Mouse (Mus musculus) mesoderm, embryonic 11.5 days (tissue): Measurements from ENCODE around the gene Gm3012.
"Not testable (repeated sequence)": the region's sequence is repeated elsewhere in the genome, so short reads cannot be mapped to it uniquely, and the experiment has no call there.

ENCODE experiments used
- DNase-seq: peaks from one replicate; pipeline ENCODE4 v3.0.0-alpha.2; 2012; ENCODE audit warnings: low read depth, low spot score

The Gm3012 gene

GRCm38 (mm10) chr14:3634212-3634611, at the start of gene Gm3012:
Gene Gm3012, plus strand, starts transcription at chr14:3634512.
- not testable (repeated sequence) for DNase-seq

- not testable (repeated sequence) for DNase-seq
Observed at GRCm38 (mm10) chr14:3651730-3652129, 17.4 kb downstream of the Gm3012 start, which contains the start of gene Gm3020. Gene Gm3020, plus strand, starts transcription at chr14:3652030.

GRCm38 (mm10) chr14:3688483-3688882, 54.2 kb downstream of the Gm3012 start, which contains the start of gene Gm3043:
Gene Gm3043, plus strand, starts transcription at chr14:3688783.
- not testable (repeated sequence) for DNase-seq
